Mouse (Mus musculus) megakaryocyte-erythroid progenitor cell, adult 5-6 weeks (primary cell): ENCODE measurements around the gene Mrpl53. TPM values are rescaled to one million over a fixed set of nuclear protein-coding genes. Genes with fewer than 3 reads are reported as not detected.
A peak's percentile ranks its signal among the peaks of the same experiment; 100 is the strongest.

ENCODE experiments used
- ATAC-seq: replicated peaks from 2 replicates; pipeline ENCODE4 v1.8.0; 2016; ENCODE audit warnings: mild to moderate bottlenecking, inconsistent platforms; ENCODE audit not compliant: severe bottlenecking, poor library complexity, low FRiP score, low TSS enrichment
- total RNA-seq, 2 experiments: library from RNA; stranded (forward) in 1 of 2; stranded (reverse) in 1 of 2; fragments of 200-1000, 215-1000 nt in 1 of 2; fragments of >200 nt in 1 of 2; fragmentation: Nextera tagmentation in 1 of 2; gene quantifications; 2 replicates each; pipeline ENCODE4 v1.2.3; 2014 to 2017

The Mrpl53 gene
- total RNA-seq, 2 experiments from 2014 or later = 37.2 to 97.7 TPM

DNA sequence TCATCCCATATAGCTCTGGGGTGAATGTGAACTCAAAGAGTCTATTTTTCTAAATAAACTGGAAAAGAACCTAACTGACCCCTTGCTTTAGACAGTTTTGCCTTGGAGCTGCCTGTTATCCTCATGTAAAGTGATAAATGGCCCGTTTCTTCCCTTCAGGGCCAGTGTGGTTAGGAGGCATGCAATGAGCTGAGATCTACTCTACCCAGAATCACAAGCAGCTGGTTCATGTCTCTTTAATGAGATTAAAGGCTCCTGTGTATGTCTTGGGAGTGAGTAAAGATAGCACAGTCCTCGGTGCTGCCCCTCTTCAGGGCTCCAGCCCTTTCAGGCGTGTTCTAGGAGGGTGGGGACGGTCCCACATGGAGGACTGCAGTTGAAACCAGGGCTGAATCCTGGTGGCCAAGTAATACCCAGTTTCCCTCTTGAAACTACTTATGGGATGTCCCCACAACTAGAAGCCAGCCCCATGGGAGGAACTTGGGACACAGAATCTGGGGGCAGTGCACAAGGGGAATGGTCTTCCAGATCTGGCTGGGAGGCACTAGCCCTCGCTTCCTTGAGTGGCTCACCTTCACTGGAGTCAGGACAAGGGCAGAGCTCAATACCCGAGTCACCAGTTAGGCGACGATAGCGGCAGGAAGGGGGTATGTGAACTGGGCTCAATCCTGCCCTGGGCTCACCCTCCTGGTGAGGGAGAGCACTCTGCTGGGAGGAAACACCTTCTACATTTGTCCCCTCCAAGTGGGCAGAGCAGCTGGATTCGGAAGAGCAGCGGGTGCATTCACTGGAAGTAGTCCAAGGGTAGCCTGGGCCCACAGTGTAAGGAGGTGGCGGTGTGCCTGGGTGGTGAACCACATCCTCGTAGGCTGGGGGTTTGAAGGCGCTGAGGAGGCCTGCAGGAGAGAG, 10.2 kb downstream of the Mrpl53 start:
- ATAC-seq = no peak

GRCm38 (mm10) chr6:83119734-83120051, 10.9 kb downstream of the Mrpl53 start:
- no peak for ATAC-seq

DNA sequence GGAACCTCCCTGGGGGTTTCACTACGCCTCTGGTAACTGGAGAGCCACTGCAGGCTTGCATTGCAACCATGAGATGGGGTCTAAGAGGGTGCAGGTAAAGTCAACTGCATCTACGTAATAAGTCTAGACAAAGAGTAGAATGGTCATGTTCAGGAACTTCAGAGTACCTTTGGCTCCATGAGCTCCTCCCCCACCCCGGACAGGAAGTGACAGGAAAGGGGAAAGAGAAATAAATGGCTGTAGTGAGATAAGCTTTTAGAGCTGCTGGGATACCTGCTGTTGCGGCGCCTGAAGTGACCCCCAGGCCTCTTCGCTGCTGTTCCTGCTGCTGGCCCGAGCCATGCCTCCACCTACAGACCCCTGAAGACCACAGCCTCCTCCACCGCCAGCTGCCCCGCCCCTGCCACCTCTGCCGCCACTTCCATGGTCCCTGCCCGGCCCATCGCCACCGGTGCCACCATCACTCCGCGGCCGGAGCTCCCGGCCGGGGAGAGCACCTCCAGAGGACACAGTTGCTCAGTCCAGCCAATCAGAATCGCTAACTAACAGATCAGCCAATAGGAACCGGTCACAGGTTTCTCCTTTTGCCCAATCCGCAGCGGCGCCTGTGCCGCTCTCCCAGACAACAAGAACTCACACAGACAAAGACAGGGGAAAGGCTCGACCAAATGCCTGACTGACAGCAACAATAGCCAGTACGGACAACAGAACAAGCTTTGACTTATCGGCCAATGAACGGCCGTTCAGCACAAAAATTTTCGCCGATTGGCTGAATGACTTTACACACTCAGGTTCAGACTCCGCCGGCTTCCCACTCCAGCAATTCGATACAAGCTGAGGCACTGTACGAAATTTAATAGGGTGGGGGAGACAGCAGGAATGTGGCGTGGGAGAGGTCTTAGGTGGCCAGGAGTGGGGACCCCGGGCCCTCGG, 12.4 kb downstream of the Mrpl53 start, which contains the start of gene Wbp1:
Wbp1 (minus strand) TSS at position 630 of the 933 bp plus-strand sequence.
- ATAC-seq = peak; percentile 88

GRCm38 (mm10) chr6:83121863-83122710, 13.2 kb downstream of the Mrpl53 start:
- ATAC-seq = peak; percentile 10

DNA sequence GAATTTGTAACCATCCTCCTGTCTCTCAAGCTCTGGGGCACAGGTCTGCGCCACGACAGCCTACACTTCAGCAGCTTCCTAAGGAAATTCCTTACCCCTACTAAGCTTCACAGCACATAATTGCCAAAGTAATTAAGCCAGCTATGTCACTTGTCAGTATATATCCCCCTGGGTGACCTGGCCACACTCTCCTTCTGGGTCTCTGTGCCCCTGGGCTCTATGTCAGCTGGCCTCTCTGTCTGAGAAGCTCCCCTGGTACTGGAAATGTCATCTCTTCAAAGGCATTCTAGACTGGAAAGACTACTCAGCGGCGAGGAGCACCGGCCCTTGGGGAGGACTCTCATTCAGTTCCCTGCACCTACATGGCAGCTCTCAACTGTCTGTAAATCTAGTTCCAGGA, 14.1 kb downstream of the Mrpl53 start:
- no peak for ATAC-seq

GRCm38 (mm10) chr6:83124851-83125312, 16.0 kb downstream of the Mrpl53 start:
- peak; percentile 14 for ATAC-seq

- ATAC-seq = no peak
Observed at GRCm38 (mm10) chr6:83125331-83125730, 16.5 kb downstream of the Mrpl53 start, which contains the start of gene Ino80b. TSS of gene Ino80b (minus strand) at chr6:83125431.

- no peak for ATAC-seq
Observed at GRCm38 (mm10) chr6:83127419-83127818, 18.6 kb downstream of the Mrpl53 start.

- ATAC-seq = no peak
Observed at GRCm38 (mm10) chr6:83131469-83132034, 22.7 kb downstream of the Mrpl53 start.

- ATAC-seq = no peak
Observed at GRCm38 (mm10) chr6:83132176-83132919, 23.5 kb downstream of the Mrpl53 start.

DNA sequence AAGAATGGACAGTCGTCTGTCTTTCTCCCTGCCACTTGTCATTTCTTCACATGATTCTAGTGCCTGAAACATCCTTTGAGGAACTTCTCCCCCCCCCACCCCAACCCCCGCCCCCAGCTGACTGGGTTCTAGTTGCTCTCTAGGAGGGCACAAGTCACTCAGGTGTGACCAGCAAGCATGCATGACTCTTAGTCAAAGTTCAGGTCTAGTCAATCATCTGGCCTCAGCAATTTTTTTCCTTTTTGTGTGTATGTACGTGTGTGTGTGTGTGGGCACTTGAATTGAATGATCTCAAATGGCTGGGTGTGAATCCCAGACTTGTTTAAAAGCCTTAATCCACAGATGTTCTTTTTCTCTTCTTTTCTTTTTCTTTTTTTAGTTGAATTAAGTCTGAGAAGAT, 25.4 kb downstream of the Mrpl53 start:
- ATAC-seq = no peak

DNA sequence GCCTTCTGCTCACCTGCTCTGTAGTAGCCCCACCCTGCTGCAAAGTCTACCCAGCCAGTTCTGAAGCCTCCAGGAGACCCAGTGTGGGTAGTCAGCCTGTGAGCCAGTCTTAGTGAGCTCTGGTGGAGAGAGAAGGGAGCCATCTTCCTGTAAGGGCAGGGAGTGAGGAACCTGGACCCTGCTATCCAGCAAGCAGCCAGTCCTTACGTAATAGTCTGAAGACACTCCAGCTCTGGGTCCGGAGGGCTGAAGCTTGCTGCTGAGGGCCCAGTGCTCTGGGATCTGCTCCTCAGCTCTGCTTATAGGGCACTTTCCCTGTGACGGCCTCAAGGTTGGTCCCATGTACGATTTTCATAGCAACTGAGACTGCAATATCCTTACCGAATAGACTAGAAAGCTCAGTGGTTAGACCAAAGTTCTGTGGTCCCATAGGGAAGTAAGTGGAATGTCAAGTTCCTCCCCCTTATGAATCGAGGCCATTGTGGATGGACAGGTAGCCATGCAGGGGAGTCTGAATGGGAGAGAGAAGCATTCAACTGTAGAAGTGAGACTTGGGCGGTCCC, 26.2 kb downstream of the Mrpl53 start, which contains the start of gene Rtkn:
Rtkn (plus strand) TSS at position 513 of the 563 bp plus-strand sequence.
- ATAC-seq = no peak

DNA sequence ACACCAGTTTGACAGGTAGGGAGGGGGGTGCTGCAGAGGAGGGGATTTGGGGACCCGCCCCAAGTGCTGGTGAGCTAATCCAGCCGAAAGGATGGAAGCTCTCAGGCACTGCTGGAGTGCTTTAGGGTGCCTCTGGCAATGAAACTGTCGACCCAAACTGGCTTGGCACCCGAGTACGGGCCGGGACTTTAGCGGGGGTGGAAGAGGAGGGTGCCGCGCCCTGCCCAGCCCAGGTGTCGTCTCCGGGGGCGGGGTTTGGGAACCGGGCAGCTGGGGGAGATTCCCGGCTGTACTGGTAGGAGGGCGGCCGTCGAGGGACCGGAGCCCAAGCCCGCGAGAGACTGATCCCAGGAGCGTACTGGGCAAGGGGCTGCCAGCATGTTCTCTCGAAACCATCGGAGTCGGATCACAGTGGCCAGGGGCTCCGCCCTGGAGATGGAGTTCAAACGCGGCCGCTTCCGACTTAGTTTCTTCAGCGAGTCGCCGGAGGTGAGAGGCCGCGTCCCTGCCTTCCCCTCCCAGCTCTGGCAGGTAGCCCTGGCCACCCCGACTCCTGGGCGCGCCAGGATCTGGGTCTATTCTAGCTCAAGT, 26.8 kb downstream of the Mrpl53 start:
- ATAC-seq = no peak

DNA sequence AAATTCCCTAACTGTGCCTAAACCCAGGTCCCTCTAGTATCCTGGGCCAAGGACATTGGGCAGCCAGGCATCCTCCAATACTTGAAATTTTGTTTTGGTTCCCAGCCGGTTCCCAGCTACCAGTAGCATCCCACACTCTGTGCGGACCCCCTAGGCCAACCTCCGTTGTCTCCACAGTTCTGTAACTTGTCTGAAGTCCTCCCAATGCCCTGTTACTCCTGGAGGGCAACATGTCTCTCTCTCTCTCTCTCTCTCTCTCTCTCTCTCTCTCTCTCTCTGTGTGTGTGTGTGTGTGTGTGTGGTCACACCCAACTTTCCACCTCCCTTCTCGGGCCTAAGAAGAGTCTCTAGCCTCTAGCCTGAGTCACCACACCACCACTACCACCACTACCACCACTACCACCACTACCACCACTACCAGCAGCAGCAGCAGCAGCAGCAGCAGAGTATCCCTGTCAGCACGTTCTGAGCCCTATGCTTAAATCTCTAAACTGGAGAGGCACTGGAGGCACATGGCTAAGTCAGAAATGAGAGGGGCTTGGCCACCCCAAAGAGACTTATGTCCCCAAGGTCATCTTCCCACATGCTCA, 27.5 kb downstream of the Mrpl53 start:
- ATAC-seq = no peak

- ATAC-seq = peak; percentile 41; the same call in 1 of the 2 replicates
Observed at GRCm38 (mm10) chr6:83136881-83137575, 28.2 kb downstream of the Mrpl53 start.

DNA sequence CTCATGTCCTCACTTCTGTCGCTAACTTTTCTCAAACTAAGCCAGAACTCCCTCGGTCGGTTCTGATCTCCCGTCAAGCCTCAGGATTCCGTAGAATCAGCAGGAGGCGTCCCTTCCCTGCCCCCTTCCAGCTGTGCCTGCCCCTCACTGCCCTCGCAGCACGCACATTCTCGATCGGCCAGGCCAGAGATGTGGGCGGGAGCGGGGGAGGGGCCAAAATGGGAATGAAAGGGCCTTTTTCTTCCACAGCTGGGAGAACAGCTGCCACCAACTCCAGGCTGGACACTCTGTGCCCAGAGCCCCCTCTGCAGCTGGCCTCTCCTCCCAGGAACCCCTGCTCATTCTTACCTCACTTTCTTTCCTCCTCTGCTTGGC, 28.7 kb downstream of the Mrpl53 start:
- no peak for ATAC-seq

DNA sequence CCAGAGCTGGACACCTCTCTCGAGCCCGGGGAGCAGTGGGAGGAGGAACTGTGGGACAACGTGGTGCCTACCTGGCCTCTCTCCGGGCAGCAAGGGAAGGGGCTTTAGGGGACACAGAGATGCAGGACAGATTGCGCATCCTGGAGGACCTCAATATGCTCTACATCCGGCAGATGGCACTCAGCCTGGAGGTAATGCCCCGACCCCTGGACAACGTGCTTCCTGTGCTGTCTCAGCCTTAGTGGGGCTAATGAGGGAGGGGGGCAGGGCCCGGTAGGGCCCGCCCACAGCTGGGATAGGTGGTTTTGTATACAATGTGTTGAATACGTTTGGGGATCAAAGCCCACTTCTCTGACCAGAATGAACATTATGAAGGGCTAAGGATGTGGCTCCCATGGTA, 29.2 kb downstream of the Mrpl53 start:
- no peak for ATAC-seq
